Mouse (Mus musculus): ENCODE measurements around the gene Prpf4.

The Prpf4 gene

GRCm38 (mm10) chr4:62408601-62409282 lies at the start of gene Prpf4, which contains the start of gene Cdc26:
Prpf4 (plus strand) TSS chr4:62408797.
Cdc26 (minus strand) TSS chr4:62408642.
- peak; percentile 100 for DNase-seq (ENCODE audit: low spot score)

- no peak for DNase-seq (ENCODE audit: low spot score)
Observed at GRCm38 (mm10) chr4:62359256-62359775, 49.3 kb upstream of the Prpf4 start.

- peak; percentile 98 for DNase-seq (ENCODE audit: low spot score)
Observed at GRCm38 (mm10) chr4:62360088-62360804, 48.4 kb upstream of the Prpf4 start, which contains the start of the genes Fkbp15 and Slc31a1. Fkbp15 (minus strand) TSS chr4:62360548. Slc31a1 (plus strand) TSS chr4:62360727.

DNA sequence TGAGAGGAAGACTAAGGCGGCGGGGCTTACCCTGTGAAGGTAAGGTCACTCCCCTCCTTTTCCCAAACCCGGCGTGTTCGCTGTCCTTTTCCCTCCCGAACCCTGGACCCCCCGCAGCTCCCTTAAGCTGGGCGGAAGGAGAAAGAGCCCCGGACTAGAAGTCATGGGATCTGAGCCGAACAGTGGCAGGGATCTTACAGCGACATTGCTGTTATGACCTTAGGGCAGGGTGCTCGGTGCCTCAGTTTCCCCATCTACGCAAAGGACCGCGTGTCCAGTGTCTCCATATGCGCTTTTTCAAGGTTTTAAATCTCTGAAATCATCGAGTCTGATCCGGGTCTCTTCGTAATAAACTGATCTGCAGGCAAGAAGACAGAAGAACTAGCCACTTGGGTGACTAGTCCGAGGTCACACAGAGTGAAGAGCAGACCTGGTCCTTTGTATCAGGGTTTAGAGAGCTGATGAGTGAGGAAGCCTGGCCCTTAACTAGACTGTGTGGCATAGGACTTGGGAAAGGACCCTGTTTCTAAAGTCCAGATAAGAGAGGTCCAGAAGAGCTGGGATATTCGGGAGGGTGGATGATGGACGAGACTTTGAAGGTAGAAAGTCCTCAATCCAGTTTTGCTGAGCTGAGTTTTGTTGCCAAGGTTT lies 47.7 kb upstream of the Prpf4 start:
- DNase-seq (ENCODE audit: low spot score) = no peak

DNA sequence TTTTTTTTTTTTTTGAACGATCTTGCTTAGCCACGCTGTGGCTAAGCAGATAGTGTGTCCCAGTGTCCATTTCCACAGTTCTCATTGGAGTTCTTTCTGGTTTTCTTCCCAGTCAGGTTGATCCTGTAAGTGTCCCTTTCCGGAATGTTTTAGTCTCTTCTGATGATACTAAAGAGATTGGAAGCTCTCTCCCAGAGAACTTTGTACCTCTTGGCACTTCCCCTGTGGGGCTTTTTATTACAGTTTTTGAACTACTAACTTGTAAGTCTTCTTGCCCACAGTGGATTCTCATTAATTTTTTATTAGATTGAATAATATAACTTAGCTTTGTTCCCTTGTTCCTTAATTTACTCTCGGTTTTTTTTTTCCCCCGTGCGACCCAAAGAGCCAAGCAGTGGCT lies 47.0 kb upstream of the Prpf4 start:
- no peak for DNase-seq (ENCODE audit: low spot score)

DNA sequence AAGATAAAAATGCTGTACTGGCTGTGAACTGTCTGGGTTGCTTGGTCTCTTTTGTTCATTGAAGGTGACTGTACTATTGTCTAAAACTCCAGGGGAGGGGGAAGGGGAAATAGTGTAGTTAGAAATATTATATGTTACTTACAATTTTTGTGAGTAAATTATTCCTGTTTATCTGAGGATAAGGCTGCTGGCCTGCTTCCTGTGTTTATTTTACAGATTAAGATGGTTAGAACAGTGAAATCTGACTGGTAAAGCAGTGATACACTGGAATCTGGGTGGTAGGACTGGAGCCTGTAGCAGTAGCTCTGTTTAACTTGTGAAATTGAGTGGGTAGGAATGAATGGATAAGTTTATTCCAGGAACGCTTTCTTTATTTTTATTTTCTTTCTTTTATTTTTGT lies 46.6 kb upstream of the Prpf4 start:
- DNase-seq (ENCODE audit: low spot score) = no peak

DNA sequence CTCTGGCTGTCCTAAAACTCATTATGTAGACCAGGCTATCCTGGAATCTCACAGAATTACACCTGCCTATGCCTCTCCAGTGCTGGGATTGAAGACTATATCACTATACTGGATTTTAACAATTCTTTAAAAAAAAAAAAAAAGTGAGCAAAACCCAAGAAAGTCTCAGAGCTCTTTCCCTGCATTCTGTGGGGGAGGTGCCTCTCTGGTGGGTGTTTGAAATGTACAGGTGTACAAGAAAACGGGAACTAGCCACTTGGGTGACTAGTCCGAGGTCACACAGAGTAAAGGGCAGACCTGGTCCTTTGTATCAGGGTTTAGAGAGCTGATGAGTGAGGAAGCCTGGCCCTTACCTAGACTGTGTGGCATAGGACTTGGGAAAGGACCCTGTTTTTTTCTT lies 46.2 kb upstream of the Prpf4 start:
- DNase-seq (ENCODE audit: low spot score) = no peak

GRCm38 (mm10) chr4:62364299-62364698 lies 44.3 kb upstream of the Prpf4 start:
- DNase-seq (ENCODE audit: low spot score) = no peak

DNA sequence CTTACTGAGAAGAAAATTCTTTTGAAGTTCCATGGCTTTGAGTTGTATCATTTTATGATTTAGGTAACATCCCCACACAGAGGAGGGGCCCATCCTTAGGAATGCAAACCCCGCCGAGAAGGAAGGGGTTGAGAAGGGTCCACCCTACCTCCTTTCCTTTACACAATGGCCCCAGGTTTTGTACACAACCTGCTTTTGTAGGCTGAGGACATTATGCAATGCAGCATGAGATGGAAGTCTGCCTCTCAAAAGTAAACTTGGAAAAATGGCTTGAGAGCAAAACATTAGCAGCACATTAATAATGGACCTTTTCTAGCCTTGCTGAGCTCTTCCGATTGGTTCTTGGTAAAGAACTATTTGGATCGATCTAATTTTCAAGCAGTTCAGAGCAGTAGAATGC lies 42.3 kb upstream of the Prpf4 start:
- DNase-seq (ENCODE audit: low spot score) = no peak

GRCm38 (mm10) chr4:62367586-62367985 lies 41.0 kb upstream of the Prpf4 start:
- no peak for DNase-seq (ENCODE audit: low spot score)

DNA sequence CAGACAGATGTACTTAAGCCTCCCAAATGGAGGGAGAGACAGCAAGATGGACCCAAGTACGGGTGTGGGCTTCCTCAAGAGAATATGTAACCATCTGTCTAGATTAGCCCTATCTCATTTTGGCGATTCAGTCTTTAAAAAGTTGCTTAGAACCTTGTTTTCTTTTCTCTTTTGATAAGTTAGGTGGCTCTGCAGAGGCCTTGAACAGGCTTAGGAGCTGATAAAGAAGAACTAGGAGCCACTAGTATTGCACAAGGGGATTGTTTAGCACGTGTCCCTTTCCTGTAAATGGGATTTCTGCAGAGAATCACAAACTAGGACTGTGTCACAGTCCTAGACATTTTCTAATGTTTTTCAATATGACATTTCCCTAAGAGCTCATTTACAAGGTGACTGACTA lies 39.5 kb upstream of the Prpf4 start:
- DNase-seq (ENCODE audit: low spot score) = no peak

GRCm38 (mm10) chr4:62372410-62372809 lies 36.2 kb upstream of the Prpf4 start:
- DNase-seq (ENCODE audit: low spot score) = no peak

DNA sequence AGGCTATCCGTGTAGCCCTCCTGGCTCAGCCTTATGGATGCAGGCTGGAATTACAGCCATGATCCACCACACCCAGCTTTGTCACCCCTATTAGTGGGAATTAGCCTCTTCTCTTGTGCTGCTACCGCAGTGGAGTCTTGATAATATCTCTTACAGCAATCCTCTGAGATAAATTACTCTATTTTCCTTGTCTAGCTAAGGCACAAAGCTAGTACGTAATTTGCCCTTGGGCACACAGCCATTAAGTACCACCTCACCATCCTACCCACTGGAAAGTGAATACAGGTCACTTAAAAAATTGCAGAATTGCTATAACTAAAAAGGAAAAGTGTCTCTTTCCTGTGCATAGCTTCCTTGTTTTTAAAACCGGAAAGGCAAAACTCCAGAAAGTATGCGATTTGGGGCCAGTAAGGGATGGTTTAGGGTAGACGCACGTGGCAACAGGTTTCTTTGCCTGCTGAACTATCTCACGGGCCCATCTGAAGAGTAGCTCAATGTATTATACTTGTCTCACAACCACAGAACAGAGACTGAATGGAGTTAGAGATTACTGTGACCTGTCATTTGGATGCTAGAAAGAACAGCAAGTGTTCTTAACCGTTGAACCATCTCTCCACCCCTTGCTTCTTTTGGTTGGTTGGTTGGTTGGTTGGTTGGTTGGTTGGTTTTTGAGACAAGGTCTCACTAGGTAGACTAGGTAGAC lies 35.6 kb upstream of the Prpf4 start:
- no peak for DNase-seq (ENCODE audit: low spot score)

- DNase-seq (ENCODE audit: low spot score) = no peak
Observed at GRCm38 (mm10) chr4:62373668-62374067, 34.9 kb upstream of the Prpf4 start.

DNA sequence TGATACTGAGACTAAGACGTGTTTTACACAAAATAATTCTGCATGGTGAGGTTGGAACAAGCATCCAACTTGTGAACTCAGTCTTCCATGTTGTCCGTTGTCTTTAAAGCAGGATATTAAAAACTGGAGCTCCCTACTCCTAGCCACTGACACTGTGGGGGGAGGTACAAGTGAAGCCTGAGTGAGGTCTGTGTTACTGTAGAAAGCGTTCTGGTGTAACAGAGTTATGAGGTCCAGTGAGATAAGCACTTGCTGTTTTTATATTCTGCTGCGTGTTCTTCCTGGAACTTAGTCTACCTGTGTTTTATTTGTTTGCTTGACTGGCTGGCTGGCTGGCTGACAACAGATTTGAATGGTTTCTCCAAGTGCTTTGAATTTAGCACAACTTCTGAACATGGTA lies 34.3 kb upstream of the Prpf4 start:
- no peak for DNase-seq (ENCODE audit: low spot score)

DNA sequence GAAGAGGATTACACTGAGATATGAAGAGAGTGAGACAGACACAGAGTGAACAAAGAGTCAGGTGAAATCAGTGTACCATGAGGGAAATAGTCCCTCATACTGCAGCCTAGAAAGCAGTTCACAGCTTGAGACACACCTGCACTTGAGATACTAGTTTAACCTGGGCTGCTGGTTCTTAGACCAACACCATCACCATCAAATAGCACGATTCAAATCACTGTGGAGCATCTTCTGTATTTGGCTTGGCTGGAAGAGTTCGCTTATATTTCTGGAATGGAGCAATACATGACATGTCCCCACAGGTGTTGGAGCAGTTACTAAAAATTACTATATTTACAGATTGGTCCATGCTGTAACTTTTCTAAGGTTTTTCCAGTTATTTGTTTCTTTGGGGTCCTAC lies 32.5 kb upstream of the Prpf4 start:
- no peak for DNase-seq (ENCODE audit: low spot score)

GRCm38 (mm10) chr4:62379724-62380381 lies 28.7 kb upstream of the Prpf4 start:
- DNase-seq (ENCODE audit: low spot score) = no peak

DNA sequence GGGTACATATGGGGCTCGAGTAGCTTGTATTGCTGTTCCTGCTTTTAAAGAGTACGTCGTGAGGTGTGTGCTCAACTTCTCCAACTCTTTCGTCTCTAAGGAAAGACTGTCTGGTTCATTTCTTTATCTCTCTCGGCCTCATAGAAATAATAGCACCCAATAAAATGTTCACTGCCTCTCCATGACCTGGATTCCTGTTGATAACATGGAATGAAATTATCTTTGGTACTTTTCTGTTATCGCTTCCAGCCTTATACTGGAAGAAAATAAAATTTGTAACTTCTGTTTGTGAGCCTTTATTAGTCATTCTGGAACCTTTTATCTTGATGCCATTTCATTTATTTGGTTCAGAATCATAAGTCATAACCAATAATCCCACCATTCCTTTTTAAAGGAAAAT lies 25.4 kb upstream of the Prpf4 start:
- DNase-seq (ENCODE audit: low spot score) = no peak

DNA sequence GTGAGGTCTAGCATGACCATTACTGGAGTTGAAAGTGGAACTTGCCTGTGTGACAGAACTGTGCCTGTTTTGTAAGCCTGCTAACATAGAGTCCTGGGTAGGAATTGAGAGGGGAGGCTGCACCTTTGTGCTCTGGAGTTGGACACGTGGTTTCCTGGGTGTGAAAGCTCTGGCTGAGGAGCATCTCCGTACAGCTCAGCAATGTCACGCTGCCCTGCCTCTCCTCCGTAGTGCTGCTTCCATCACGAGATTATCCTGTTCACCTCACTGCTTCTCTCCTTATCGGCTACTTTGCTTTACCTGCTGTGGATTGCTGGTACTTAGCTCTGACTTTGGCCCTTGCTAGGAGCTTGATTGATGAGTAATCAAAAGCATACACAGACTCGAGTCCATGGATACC lies 24.8 kb upstream of the Prpf4 start:
- DNase-seq (ENCODE audit: low spot score) = no peak

GRCm38 (mm10) chr4:62384159-62384558 lies 24.4 kb upstream of the Prpf4 start:
- no peak for DNase-seq (ENCODE audit: low spot score)

DNA sequence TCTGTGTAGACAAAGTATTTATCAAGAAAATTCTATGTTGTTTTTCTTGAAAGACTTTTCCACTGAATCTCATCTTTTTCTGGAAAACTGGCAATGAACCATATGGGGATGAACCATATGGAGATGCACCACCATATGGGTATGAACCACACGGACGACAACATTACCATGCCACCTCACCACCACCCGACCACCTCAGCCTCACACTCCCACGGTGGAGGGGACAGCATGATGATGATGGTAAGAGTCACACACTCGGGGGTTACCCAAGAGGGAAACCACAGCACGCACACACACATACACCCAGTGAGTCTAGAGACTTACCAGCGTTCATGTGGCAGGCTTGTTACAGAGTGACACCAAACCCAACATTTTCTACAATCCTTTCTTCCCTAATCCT lies 23.2 kb upstream of the Prpf4 start:
- no peak for DNase-seq (ENCODE audit: low spot score)

All from embryo, embryonic 10 days (tissue).